Mouse (Mus musculus): Measurements from ENCODE around the gene Sirt4.
A peak's percentile ranks its signal among the peaks of the same experiment; 100 is the strongest.
"Not testable (repeated sequence)": the region's sequence is repeated elsewhere in the genome, so short reads cannot be mapped to it uniquely, and the experiment has no call there.

Gene Sirt4

GRCm38 (mm10) chr5:115470766-115471531, 13.6 kb downstream of the Sirt4 start:
- DNase-seq (ENCODE audit: low read depth, low spot score): no peak

GRCm38 (mm10) chr5:115469791-115470190, 14.7 kb downstream of the Sirt4 start:
- DNase-seq (ENCODE audit: low read depth, low spot score): no peak

- DNase-seq (ENCODE audit: low read depth, low spot score): no peak
These were observed 18.7 kb downstream of the Sirt4 start, which contains the start of gene Pla2g1b for GRCm38 (mm10) chr5:115465642-115466420. TSS of gene Pla2g1b (plus strand) at chr5:115466262.

GRCm38 (mm10) chr5:115464408-115465115, 20.0 kb downstream of the Sirt4 start:
- no peak for DNase-seq (ENCODE audit: low read depth, low spot score)

- DNase-seq (ENCODE audit: low read depth, low spot score): no peak
These were observed 25.6 kb downstream of the Sirt4 start for GRCm38 (mm10) chr5:115458918-115459317.

- no peak for DNase-seq (ENCODE audit: low read depth, low spot score)
These were observed 28.7 kb downstream of the Sirt4 start for GRCm38 (mm10) chr5:115455838-115456237.

- DNase-seq (ENCODE audit: low read depth, low spot score): no peak
These were observed 30.0 kb downstream of the Sirt4 start for GRCm38 (mm10) chr5:115454422-115455090.

- no peak for DNase-seq (ENCODE audit: low read depth, low spot score)
These were observed 33.9 kb downstream of the Sirt4 start for GRCm38 (mm10) chr5:115450410-115451317.

- DNase-seq (ENCODE audit: low read depth, low spot score): no peak
These were observed 35.3 kb downstream of the Sirt4 start for GRCm38 (mm10) chr5:115449247-115449646.

GRCm38 (mm10) chr5:115447108-115447507, 37.4 kb downstream of the Sirt4 start:
- no peak for DNase-seq (ENCODE audit: low read depth, low spot score)

- DNase-seq (ENCODE audit: low read depth, low spot score): no peak
These were observed 40.4 kb downstream of the Sirt4 start for GRCm38 (mm10) chr5:115444130-115444529.

- not testable (repeated sequence) for DNase-seq (ENCODE audit: low read depth, low spot score)
These were observed 41.9 kb downstream of the Sirt4 start for GRCm38 (mm10) chr5:115442663-115443062.

- peak; percentile 29 for DNase-seq (ENCODE audit: low read depth, low spot score)
These were observed 43.2 kb downstream of the Sirt4 start for GRCm38 (mm10) chr5:115441205-115441849.

GRCm38 (mm10) chr5:115438667-115439066, 45.9 kb downstream of the Sirt4 start:
- DNase-seq (ENCODE audit: low read depth, low spot score): no peak

- no peak for DNase-seq (ENCODE audit: low read depth, low spot score)
These were observed 46.6 kb downstream of the Sirt4 start for GRCm38 (mm10) chr5:115437945-115438315.

- no peak for DNase-seq (ENCODE audit: low read depth, low spot score)
These were observed 47.1 kb downstream of the Sirt4 start for GRCm38 (mm10) chr5:115437242-115437944.

- DNase-seq (ENCODE audit: low read depth, low spot score): peak; percentile 82
These were observed 48.0 kb downstream of the Sirt4 start for GRCm38 (mm10) chr5:115436421-115437124.

- no peak for DNase-seq (ENCODE audit: low read depth, low spot score)
These were observed 48.7 kb downstream of the Sirt4 start for GRCm38 (mm10) chr5:115435755-115436379.
